Mouse (Mus musculus): ENCODE measurements around the gene Sctr.

The Sctr gene

DNA sequence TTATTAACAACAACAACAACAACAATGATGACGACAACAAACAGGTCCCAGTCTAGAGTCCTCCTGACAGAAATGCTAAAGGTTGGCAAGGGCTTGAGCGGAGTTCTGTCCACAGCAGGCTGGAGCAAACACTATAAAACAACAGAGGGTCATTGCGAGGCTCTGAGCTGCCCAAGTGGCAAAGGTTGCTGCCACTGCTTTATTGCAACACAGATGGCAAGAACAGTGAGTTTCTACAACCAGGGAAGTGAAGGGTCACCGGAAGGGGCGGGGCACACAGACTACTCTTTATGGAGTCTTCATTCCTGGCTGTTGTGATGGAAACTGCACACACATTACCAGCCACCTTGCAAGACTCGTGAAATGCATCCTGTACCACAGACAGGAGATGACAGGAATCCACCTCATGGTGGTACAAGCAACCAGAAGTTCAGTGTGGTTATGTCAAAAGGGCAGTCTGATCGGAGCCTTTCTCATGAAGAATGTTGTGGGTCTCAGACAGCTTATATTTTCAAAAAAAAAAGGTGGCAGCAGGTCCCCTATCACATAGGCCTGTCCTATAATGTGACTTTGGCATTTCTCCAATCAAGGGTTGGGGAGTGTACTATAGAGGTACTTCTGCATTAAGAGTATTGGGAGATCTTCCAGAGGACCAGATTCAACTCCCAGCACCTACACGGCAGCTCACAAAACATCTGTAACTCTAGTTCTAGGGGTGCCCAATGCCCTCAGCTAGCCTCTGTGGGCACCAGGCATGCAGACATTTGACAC lies 93.9 kb downstream of the Sctr start:
- no peak for DNase-seq (ENCODE audit: extremely low spot score, low spot score)

DNA sequence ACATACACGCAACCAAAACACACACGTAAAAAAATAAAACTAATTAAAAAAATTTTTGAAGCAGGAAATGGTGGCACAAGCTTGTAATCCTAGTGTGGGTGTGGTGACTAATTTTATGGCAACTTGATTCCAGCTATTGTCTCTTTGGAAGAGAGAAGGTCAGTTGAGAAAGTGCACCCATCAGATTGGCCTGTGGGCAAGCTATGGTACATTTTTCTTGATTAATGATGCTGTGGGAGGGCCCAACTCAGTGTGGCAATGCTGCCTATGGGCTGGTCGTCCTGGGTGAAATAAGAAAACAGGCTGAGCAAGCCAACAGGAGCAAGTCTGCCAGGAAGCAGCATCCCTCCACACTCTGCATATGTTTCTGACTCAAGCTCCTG lies 94.5 kb downstream of the Sctr start:
- DNase-seq (ENCODE audit: extremely low spot score, low spot score) = no peak

DNA sequence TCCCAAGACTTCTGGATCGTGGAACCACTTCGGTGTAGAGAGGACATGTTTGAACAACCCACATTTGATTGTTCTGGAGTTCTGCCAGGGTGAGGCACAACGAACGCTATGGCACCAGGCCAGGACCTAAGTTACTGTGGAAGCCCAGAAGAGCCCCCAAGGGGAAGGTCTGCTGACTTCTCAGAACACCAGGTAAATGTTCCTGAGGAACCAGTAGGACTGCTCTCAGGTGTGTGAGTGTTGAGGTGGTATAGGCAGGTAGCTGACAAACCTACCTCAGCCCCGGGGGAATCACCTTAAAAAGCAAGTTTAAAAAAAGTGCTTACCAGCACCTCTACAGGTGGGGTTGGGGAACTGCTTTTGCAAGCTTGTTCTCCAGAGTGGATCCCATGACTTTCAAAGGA lies 98.9 kb downstream of the Sctr start:
- no peak for DNase-seq (ENCODE audit: extremely low spot score, low spot score)

DNA sequence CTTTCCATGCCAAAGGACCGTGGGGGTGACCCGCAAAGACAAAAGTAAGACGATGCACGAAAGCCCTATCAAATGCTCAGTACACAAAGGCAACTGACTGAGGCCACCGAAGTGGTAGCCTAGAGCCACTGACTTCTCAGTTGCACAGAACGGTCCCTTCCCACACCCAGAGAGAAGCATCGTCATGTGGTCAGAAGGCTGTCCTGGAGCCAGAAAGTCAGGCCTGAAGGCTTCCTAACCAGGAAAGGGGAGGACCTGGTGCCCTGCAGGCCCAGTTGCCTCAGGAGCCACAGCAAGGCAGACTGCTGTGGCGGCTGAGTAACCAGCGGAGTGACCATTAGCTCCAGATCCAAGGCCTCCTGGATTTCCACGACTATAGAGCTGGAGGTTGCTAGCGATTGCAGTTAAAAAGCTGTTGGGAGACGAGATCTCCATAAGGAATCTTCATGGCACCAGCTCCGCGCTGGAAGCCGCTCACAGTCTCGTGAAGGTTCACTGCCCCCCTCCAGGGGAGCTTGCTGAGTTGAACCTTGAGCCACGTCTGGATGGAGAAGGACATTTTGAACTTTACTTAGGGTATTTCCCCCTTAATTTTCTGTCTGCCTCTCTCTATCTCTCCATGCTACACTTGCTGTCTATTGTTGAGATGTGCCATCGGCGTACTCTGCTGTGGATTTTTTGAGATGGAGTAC lies 103.2 kb downstream of the Sctr start:
- DNase-seq (ENCODE audit: extremely low spot score, low spot score) = no peak

DNA sequence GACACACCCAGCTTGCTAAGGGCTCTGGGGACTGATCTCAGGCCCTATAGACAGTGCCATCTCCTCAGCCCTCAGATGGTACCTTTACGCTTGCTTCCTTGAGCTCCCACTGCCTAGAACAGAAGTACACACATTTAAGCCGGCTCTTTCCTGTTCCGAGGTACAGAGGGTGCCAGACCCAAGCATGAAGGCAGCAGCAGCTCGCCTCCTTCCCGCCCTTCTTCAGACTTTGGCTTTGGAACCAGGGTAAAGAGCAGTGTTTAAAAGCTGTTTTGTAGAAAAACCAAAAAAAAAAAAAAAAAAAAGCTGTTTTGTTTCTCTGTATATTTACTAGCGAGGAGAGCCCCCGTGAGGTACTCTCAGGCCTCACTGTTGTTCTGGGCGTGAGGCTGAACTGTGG lies 105.1 kb downstream of the Sctr start:
- DNase-seq (ENCODE audit: extremely low spot score, low spot score) = no peak

DNA sequence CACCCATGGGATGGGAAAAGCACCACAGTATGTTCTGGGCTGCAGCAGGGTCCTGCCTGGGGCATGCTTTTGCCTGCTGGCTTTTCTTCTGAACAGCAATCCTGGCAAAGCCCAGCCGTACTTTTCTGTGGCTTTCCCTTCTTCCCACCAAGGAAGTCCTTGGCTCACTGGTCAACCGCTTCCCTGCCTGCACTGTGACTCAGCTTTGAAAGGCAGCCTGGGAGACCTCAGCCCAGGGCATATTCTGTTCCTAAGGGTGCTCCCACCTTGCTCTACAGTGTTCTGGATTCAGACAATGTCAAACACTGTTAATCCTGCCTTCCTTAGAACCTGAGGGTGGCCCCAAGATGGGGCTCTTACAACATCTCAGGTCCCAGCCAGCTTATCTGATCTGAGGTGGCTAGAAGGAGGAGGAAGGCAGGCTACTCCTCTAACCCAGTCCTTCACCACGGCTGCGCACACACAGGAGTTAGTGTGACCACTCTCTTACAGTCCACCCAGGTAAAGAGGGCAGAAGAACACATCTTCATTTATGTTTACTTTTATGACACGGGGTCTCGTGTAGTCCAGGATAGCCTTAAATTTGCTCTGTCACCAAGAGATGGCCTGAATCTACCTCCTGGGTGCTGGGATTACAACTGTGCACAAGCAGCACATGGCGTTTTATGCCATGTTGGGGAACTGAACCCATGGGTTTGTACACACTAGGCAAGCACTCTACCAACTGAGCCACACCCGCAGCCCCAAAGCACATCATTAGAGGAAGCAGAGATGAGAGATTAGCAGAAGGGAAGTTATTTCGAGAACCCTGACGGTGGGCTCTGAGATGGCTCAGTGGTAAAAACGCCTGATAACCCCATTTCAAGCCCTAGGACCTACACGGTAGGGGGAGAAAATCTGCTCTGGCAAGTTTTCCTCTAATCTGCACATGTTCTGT lies 105.8 kb downstream of the Sctr start:
- no peak for DNase-seq (ENCODE audit: extremely low spot score, low spot score)

Measured in neural tube, embryonic 10.5 days (tissue).